Mouse (Mus musculus) spleen, postnatal 0 days (tissue): ENCODE measurements around the gene Gm49027. TPM values are rescaled to one million over a fixed set of nuclear protein-coding genes. Genes with fewer than 3 reads are reported as not detected.

ENCODE experiments used
- polyA plus RNA-seq: library from polyadenylated mRNA; unstranded; fragments of >200 nt; fragmentation: Nextera tagmentation; extraction: Ambion mirVana; gene quantifications from 2 replicates; pipeline ENCODE4 v1.2.1, GENCODE M21; 2015

The Gm49027 gene
- 0.25 and 0.36 TPM in 2 replicates for polyA plus RNA-seq

GRCm38 (mm10) chr5:123525281-123525680 lies at the start of gene Gm49027:
Gm49027 (minus strand) TSS chr5:123525488.

GRCm38 (mm10) chr5:123572357-123573186 lies 47.3 kb upstream of the Gm49027 start, which contains the start of gene Vps33a:
Vps33a (minus strand) TSS chr5:123573038.

DNA sequence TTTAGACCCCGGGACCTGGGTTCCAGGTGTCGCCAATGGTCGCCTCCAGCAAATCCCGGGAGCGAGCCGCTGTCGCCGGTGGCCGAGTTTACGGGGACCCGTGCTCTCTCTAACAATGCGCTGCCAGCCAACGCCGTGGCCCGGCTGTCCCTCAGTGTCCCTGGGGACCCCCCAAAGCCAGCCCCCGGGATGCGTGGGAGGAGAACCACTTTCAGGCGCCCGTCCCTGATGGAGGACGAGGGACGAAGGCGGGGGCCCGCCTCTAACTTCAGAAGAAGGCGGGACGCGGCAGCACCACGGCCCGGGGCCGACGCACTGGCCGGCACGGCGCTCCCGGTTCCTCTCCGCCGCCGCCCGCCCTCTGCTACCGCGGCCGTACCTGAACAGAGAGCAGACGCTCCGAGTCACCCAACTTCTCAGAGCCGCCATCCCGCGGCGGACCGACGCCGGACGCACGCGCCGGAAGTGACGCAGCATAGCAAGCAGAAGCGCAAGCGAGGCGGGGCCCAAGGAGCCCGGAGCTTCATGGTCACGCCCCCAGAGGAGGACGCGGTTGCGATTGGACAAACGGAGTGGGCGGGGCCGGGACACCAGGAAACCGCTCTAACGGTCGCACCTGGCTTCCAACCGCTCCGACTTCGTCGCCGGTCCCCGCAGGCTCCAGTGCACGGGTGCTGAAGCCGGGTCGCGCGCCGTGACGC lies 1.4 kb downstream of the Gm49027 start, which contains the start of gene Diablo:
TSS of gene Diablo (minus strand) at position 485 of the 701 bp plus-strand sequence.

GRCm38 (mm10) chr5:123510160-123510559 lies 15.1 kb downstream of the Gm49027 start, which contains the start of gene B3gnt4:
B3gnt4 (plus strand) TSS chr5:123510460.

GRCm38 (mm10) chr5:123489112-123489785 lies 36.0 kb downstream of the Gm49027 start, which contains the start of the genes Lrrc43 and Il31:
Lrrc43 (plus strand) TSS chr5:123489305.
Il31 (minus strand) TSS chr5:123489489.

Other genes starting within 250 kb of the Gm49027 start
- 9.9 and 11.7 TPM in 2 replicates for gene Bcl7a, start 181.7 kb downstream of the Gm49027 start, polyA plus RNA-seq
- 7.2 and 8.4 TPM in 2 replicates for gene Mlxip, start 130.7 kb downstream of the Gm49027 start, polyA plus RNA-seq
- gene Lrrc43, start 36.2 kb downstream of the Gm49027 start, polyA plus RNA-seq, result not detected in 2 replicates
- not detected in 2 replicates for gene Il31, start 36.0 kb downstream of the Gm49027 start, polyA plus RNA-seq
- 0.12 TPM in 1 of 2 replicates, not detected in the other for gene B3gnt4, start 15.0 kb downstream of the Gm49027 start, polyA plus RNA-seq
- gene Diablo, start 1.3 kb downstream of the Gm49027 start, polyA plus RNA-seq, result 70.7 and 72.1 TPM in 2 replicates
- 16.1 and 17.2 TPM in 2 replicates for gene Vps33a, start 47.5 kb upstream of the Gm49027 start, polyA plus RNA-seq
- gene Clip1, start 159.1 kb upstream of the Gm49027 start, polyA plus RNA-seq, result 19.6 and 21.0 TPM in 2 replicates
- gene Zcchc8, start 195.6 kb upstream of the Gm49027 start, polyA plus RNA-seq, result 47.6 and 49.0 TPM in 2 replicates
- 69.5 and 70.0 TPM in 2 replicates for gene Rsrc2, start 223.9 kb upstream of the Gm49027 start, polyA plus RNA-seq
- gene Kntc1, start 224.2 kb upstream of the Gm49027 start, polyA plus RNA-seq, result 28.1 and 31.0 TPM in 2 replicates